Mouse (Mus musculus): ENCODE results near the gene Tshr. TPM values are rescaled to one million over a fixed set of nuclear protein-coding genes. Genes with fewer than 3 reads are reported as not detected.
A peak's percentile ranks its signal among the peaks of the same experiment; 100 is the strongest.
"Not testable (repeated sequence)": the region's sequence is repeated elsewhere in the genome, so short reads cannot be mapped to it uniquely, and the experiment has no call there.

Tshr gene
- total RNA-seq, 1 experiment from 2014 or later = not detected

GRCm38 (mm10) chr12:91486342-91486741 lies 102.0 kb downstream of the Tshr start:
- no peak for ATAC-seq (replicated peaks in 1 of 2; ENCODE audit: insufficient read depth in 1 of 2, low FRiP score in 2 of 2, low TSS enrichment in 1 of 2, low read depth in 1 of 2, poor library complexity in 2 of 2, severe bottlenecking in 2 of 2)

GRCm38 (mm10) chr12:91488406-91488805 lies 104.0 kb downstream of the Tshr start:
- no peak for ATAC-seq (replicated peaks in 1 of 2; ENCODE audit: insufficient read depth in 1 of 2, low FRiP score in 2 of 2, low TSS enrichment in 1 of 2, low read depth in 1 of 2, poor library complexity in 2 of 2, severe bottlenecking in 2 of 2)

GRCm38 (mm10) chr12:91495497-91496225 lies 111.3 kb downstream of the Tshr start:
- ATAC-seq (replicated peaks in 1 of 2; ENCODE audit: insufficient read depth in 1 of 2, low FRiP score in 2 of 2, low TSS enrichment in 1 of 2, low read depth in 1 of 2, poor library complexity in 2 of 2, severe bottlenecking in 2 of 2) = no peak

- ATAC-seq (replicated peaks in 1 of 2; ENCODE audit: insufficient read depth in 1 of 2, low FRiP score in 2 of 2, low TSS enrichment in 1 of 2, low read depth in 1 of 2, poor library complexity in 2 of 2, severe bottlenecking in 2 of 2) = no peak
Observed at GRCm38 (mm10) chr12:91496226-91496558, 111.8 kb downstream of the Tshr start.

- ATAC-seq (replicated peaks in 1 of 2; ENCODE audit: insufficient read depth in 1 of 2, low FRiP score in 2 of 2, low TSS enrichment in 1 of 2, low read depth in 1 of 2, poor library complexity in 2 of 2, severe bottlenecking in 2 of 2) = no peak
Observed at GRCm38 (mm10) chr12:91500475-91500874, 116.1 kb downstream of the Tshr start.

- ATAC-seq (replicated peaks in 1 of 2; ENCODE audit: insufficient read depth in 1 of 2, low FRiP score in 2 of 2, low TSS enrichment in 1 of 2, low read depth in 1 of 2, poor library complexity in 2 of 2, severe bottlenecking in 2 of 2) = no peak
Observed at GRCm38 (mm10) chr12:91511766-91512165, 127.4 kb downstream of the Tshr start.

- ATAC-seq (replicated peaks in 1 of 2; ENCODE audit: insufficient read depth in 1 of 2, low FRiP score in 2 of 2, low TSS enrichment in 1 of 2, low read depth in 1 of 2, poor library complexity in 2 of 2, severe bottlenecking in 2 of 2) = no peak
Observed at GRCm38 (mm10) chr12:91513980-91514379, 129.6 kb downstream of the Tshr start.

- no peak for ATAC-seq (replicated peaks in 1 of 2; ENCODE audit: insufficient read depth in 1 of 2, low FRiP score in 2 of 2, low TSS enrichment in 1 of 2, low read depth in 1 of 2, poor library complexity in 2 of 2, severe bottlenecking in 2 of 2)
Observed at GRCm38 (mm10) chr12:91517808-91518207, 133.4 kb downstream of the Tshr start.

GRCm38 (mm10) chr12:91523626-91524025 lies 139.3 kb downstream of the Tshr start:
- no peak for ATAC-seq (replicated peaks in 1 of 2; ENCODE audit: insufficient read depth in 1 of 2, low FRiP score in 2 of 2, low TSS enrichment in 1 of 2, low read depth in 1 of 2, poor library complexity in 2 of 2, severe bottlenecking in 2 of 2)

GRCm38 (mm10) chr12:91534514-91534913 lies 150.2 kb downstream of the Tshr start:
- ATAC-seq (replicated peaks in 1 of 2; ENCODE audit: insufficient read depth in 1 of 2, low FRiP score in 2 of 2, low TSS enrichment in 1 of 2, low read depth in 1 of 2, poor library complexity in 2 of 2, severe bottlenecking in 2 of 2) = peak; percentile 94 to 95

- no peak for ATAC-seq (replicated peaks in 1 of 2; ENCODE audit: insufficient read depth in 1 of 2, low FRiP score in 2 of 2, low TSS enrichment in 1 of 2, low read depth in 1 of 2, poor library complexity in 2 of 2, severe bottlenecking in 2 of 2)
Observed at GRCm38 (mm10) chr12:91540202-91540601, 155.8 kb downstream of the Tshr start.

- ATAC-seq (replicated peaks in 1 of 2; ENCODE audit: insufficient read depth in 1 of 2, low FRiP score in 2 of 2, low TSS enrichment in 1 of 2, low read depth in 1 of 2, poor library complexity in 2 of 2, severe bottlenecking in 2 of 2) = no peak
Observed at GRCm38 (mm10) chr12:91549471-91549870, 165.1 kb downstream of the Tshr start.

- peak in 1 of 2 experiments; percentile 51; a peak in 1 of 4 replicates for ATAC-seq (replicated peaks in 1 of 2; ENCODE audit: insufficient read depth in 1 of 2, low FRiP score in 2 of 2, low TSS enrichment in 1 of 2, low read depth in 1 of 2, poor library complexity in 2 of 2, severe bottlenecking in 2 of 2)
Observed at GRCm38 (mm10) chr12:91551773-91552526, 167.6 kb downstream of the Tshr start.

- ATAC-seq (replicated peaks in 1 of 2; ENCODE audit: insufficient read depth in 1 of 2, low FRiP score in 2 of 2, low TSS enrichment in 1 of 2, low read depth in 1 of 2, poor library complexity in 2 of 2, severe bottlenecking in 2 of 2) = not testable (repeated sequence)
Observed at GRCm38 (mm10) chr12:91557358-91558005, 173.1 kb downstream of the Tshr start.

- not testable (repeated sequence) for ATAC-seq (replicated peaks in 1 of 2; ENCODE audit: insufficient read depth in 1 of 2, low FRiP score in 2 of 2, low TSS enrichment in 1 of 2, low read depth in 1 of 2, poor library complexity in 2 of 2, severe bottlenecking in 2 of 2)
Observed at GRCm38 (mm10) chr12:91558152-91558551, 173.8 kb downstream of the Tshr start.

- ATAC-seq (replicated peaks in 1 of 2; ENCODE audit: insufficient read depth in 1 of 2, low FRiP score in 2 of 2, low TSS enrichment in 1 of 2, low read depth in 1 of 2, poor library complexity in 2 of 2, severe bottlenecking in 2 of 2) = no peak
Observed at GRCm38 (mm10) chr12:91567145-91567544, 182.8 kb downstream of the Tshr start.

GRCm38 (mm10) chr12:91569255-91569654 lies 184.9 kb downstream of the Tshr start:
- ATAC-seq (replicated peaks in 1 of 2; ENCODE audit: insufficient read depth in 1 of 2, low FRiP score in 2 of 2, low TSS enrichment in 1 of 2, low read depth in 1 of 2, poor library complexity in 2 of 2, severe bottlenecking in 2 of 2) = no peak

GRCm38 (mm10) chr12:91571708-91572107 lies 187.3 kb downstream of the Tshr start:
- ATAC-seq (replicated peaks in 1 of 2; ENCODE audit: insufficient read depth in 1 of 2, low FRiP score in 2 of 2, low TSS enrichment in 1 of 2, low read depth in 1 of 2, poor library complexity in 2 of 2, severe bottlenecking in 2 of 2) = no peak
